Mouse (Mus musculus) embryo, embryonic 10.5 days (tissue): ENCODE measurements at regions not wholly inside any gene's neighbourhood (a gene's known extent, or its start where the extent isn't known, plus 50 kb on each side); places are given as distances from the start of the nearest gene placed in this dataset.

Experiments
- DNase-seq: peaks from one replicate; pipeline ENCODE4 v3.0.0-alpha.2; 2015; ENCODE audit warnings: low spot score

- peak; percentile 14 for DNase-seq
These were observed 52.2 kb downstream of the Aldoart1 start for GRCm38 (mm10) chr4:72800014-72800786.

DNA sequence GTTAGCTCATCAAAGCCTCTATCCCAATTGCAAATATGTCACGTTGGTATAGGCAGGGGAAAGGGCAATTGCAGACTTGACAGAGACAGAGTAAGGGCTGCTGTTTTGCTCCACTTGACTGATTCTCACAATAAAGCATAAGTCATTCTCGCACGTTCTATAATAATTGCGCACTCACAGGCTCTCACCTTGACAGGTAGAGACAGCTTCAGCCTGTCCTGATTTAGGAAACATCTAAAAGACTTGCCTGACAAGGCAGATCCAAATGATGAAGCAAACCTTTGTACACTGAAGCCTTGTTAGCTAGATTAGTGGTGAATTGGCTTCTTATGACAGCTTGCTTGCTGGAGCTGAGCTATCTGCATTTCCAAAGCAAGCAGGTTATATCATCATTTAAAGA, 52.9 kb downstream of the Aldoart1 start:
- no peak for DNase-seq

GRCm38 (mm10) chr4:72788796-72789195, 63.6 kb downstream of the Aldoart1 start:
- no peak for DNase-seq

DNA sequence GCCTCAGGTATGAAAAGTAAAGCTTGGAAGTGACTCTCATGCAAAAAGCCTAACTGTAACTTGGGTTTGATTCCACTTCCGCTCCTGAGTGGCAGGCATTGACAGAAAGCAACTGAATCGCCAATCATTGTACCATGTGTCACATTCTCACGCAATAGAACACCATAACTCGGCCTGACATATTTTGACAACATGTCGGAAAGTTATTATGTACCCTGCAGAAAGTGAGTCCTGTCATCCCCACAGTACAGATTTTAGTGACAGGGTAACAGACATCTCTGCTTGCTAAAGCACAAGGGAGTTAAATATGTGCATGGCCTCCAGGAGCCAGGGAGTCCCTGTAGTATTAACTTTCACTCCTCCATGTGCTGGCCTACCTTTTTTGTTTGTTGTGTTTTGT, 85.5 kb downstream of the Aldoart1 start:
- no peak for DNase-seq

DNA sequence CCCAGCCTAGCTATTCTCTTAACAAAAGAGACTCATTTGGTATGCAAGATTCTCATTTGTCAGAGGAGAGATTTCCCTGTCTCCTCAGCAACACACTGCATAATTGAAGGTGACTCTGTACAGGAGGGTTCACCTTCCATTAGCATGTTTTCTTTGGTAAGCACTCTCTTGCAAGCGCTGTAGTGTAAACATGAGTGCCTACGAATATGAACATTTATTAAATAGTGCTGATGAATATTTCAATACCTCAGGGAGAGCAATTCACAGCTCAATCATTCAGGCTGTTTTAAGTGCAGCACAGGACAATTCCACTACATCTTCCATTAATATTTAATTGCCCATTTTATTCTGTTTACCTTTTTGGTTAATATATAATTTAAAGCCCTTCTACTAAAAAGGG, 86.0 kb downstream of the Aldoart1 start:
- no peak for DNase-seq
